11 mouse cellular contexts compared by ENCODE assay signal in the genomic region with DNA sequence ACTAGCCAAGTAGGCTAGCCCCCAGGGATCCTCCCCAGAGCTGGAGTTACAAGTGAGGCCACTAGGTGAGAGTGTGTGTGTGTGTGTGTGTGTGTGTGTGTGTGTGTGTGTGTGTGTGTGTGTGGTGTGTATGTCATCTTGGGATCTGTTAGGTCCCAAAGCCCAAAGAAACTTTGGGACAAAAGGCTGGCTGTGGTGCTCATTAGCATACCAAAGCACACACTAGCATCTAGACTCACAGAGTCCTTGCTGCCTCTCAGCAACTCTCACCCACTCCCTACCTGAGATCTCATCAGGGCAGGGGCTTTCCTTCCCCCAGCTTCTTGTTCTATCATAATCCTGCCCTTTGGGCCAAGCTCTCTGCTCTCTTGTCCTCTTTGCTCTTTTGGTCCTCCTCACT.
"Had no signal": no experiment of that assay in that cellular context is flagged by ENCODE, and none has a peak within 500 bp of the region (broad histone marks: within the 10 kb centered on the region; RNA-seq: fewer than 3 reads in every experiment).

No protein-coding gene starts in this region.

- DNase-seq: right cerebral cortex, adult 18-20 months; right cerebral cortex, postnatal 14 days; right cerebral cortex, postnatal 25 days; right cerebral cortex, postnatal 4 days; spleen, adult 18-20 months; thymus, adult 18-20 months; thymus, adult 2 months; thymus, postnatal 14 days; thymus, postnatal 25 days; thymus, postnatal 36 days; thymus, postnatal 4 days had no signal
